ENCODE assay signal across 10 mouse cellular contexts in genomic region chr7:99355731-99356131, GRCm38 (mm10). TPM values are rescaled to one million over a fixed set of nuclear protein-coding genes. Genes with fewer than 3 reads are reported as not detected.
DNase-seq lines count a peak whose midpoint lies in the region; ATAC-seq and TF ChIP-seq lines count a peak whose summit lies in the region.
"Had no signal": no experiment of that assay in that cellular context is flagged by ENCODE, and none has a peak within 500 bp of the region (broad histone marks: within the 10 kb centered on the region; RNA-seq: fewer than 3 reads in every experiment).

No protein-coding gene starts in this region.

- H3K4me1 ChIP-seq in bone marrow macrophage, adult 2 months (ENCODE audit: control insufficient read depth, insufficient read depth, low read length) = peaks cover 7% of the 10 kb centered on the region; the same call in 1 of the 2 replicates
- H3K4me1 ChIP-seq in lung, embryonic 14.5 days (ENCODE audit: insufficient read depth) = peaks cover 42% of the 10 kb centered on the region

- 0 out of 2 replicates have a peak, but pooled peaks have one; percentile 7 for TF ChIP-seq CTCF in bone marrow macrophage, adult 2 months (IDR thresholded peaks at IDR 0.05; ENCODE audit: low read depth, low read length)
- TF ChIP-seq CTCF in lung, embryonic 14.5 days (IDR thresholded peaks at IDR 0.05; ENCODE audit: low read depth) = no peak

- H3K4me2 ChIP-seq in lung, embryonic 14.5 days = peak overlapping the region; percentile 65

- no peak overlapping the region for H3K27ac ChIP-seq in bone marrow macrophage, adult 2 months (ENCODE audit: insufficient read depth, low read depth, low read length)
- peak overlapping the region; percentile 99 for H3K27ac ChIP-seq in lung, embryonic 14.5 days (ENCODE audit: low read depth)
- H3K27ac ChIP-seq: liver, embryonic 14.5 days had no signal

- peak; percentile 13 for ATAC-seq in lung, embryonic 14.5 days (ENCODE audit: insufficient read depth)

- WGBS in lung, embryonic 14.5 days = 8% methylated on average over 7 of the region's 7 CpGs

- H3K27me3 ChIP-seq in lung, embryonic 14.5 days (ENCODE audit: insufficient read depth, low read length) = no peaks in the 10 kb centered on the region

- no peak for TF ChIP-seq POLR2A in bone marrow macrophage, adult 2 months (IDR thresholded peaks at IDR 0.05; ENCODE audit: borderline replicate concordance, low read depth, low read length)

- H3K4me3 ChIP-seq in bone marrow macrophage, adult 2 months (ENCODE audit: insufficient read depth, low read length) = no peak overlapping the region
- H3K4me3 ChIP-seq in lung, embryonic 14.5 days (ENCODE audit: low read depth, low read length) = peak overlapping the region; percentile 29

- peaks cover 11% of the 10 kb centered on the region for H3K36me3 ChIP-seq in lung, embryonic 14.5 days (ENCODE audit: insufficient read depth)

- no peaks in the 10 kb centered on the region for H3K9me3 ChIP-seq in lung, embryonic 14.5 days (ENCODE audit: low read depth, low read length)

- peak overlapping the region; percentile 60 for H3K9ac ChIP-seq in lung, embryonic 14.5 days
- H3K9ac ChIP-seq: liver, embryonic 14.5 days had no signal

- peak; percentile 74 for DNase-seq in 3134 (ENCODE audit: extremely low read depth, insufficient read length, low spot score)
- DNase-seq in frontal cortex, postnatal 10 days (ENCODE audit: low spot score in 2 of 2) = peak; percentile 71 to 75
- DNase-seq in heart, postnatal 4 days = peak; percentile 90
- DNase-seq in layer of hippocampus, adult 8-10 months (ENCODE audit: low spot score in 2 of 2) = peak; percentile 54 to 56
- peak; percentile 97 for DNase-seq in lung, embryonic 14.5 days
- DNase-seq in retina, postnatal 1 day = peak; percentile 75
- DNase-seq in spleen, adult 12 weeks (ENCODE audit: low spot score) = no peak

RNA-seq across cellular contexts. Expression of gene Serpinh1, which starts 2.7 kb away (rescaled TPM):
- 7.2 and 8.5 TPM in 2 replicates for polyA plus RNA-seq in bone marrow macrophage, adult 2 months (2012; ENCODE audit: insufficient read depth, insufficient read length, missing spikeins)
- total RNA-seq in heart, postnatal 4 days (2021) = 100 to 1,000 TPM; 557 to 601 TPM
- total RNA-seq in layer of hippocampus, adult 8-10 months (2022) = 10 to 100 TPM; 16.8 to 24.1 (median 21.3) TPM
- 663 and 691 TPM in 2 replicates for polyA plus RNA-seq in lung, embryonic 14.5 days (2014; fragmentation: Nextera tagmentation; extraction: Ambion mirVana)
- total RNA-seq: MEL had no signal

RNA-seq across cellular contexts. Expression of gene Gdpd5, which starts 25.5 kb away (rescaled TPM):
- polyA plus RNA-seq in bone marrow macrophage, adult 2 months (2012; ENCODE audit: insufficient read depth, insufficient read length, missing spikeins) = 11.1 and 13.8 TPM in 2 replicates
- total RNA-seq in heart, postnatal 4 days (2021) = 10 to 100 TPM; 40.7 to 42.6 TPM
- 10 to 100 TPM; 17.4 to 32.6 (median 21.4) TPM for total RNA-seq in layer of hippocampus, adult 8-10 months (2022)
- polyA plus RNA-seq in lung, embryonic 14.5 days (2014; fragmentation: Nextera tagmentation; extraction: Ambion mirVana) = 20.2 and 21.8 TPM in 2 replicates

Comparison
In these comparisons a context has a peak if more than half of its experiments do, and no peak if none do; other contexts are left out.
1. RNA of gene Serpinh1, which starts 2.7 kb away (total RNA-seq): 557 to 601 TPM in heart, postnatal 4 days; 16.8 to 24.1 TPM in layer of hippocampus, adult 8-10 months; every median in the first group is over 10 times any median in the second.